Mouse (Mus musculus): ENCODE measurements around the gene Tmem235.

GRCm38 (mm10) chr11:117870688-117871365 is 10.3 kb downstream of the Tmem235 start:
- no peak for TF ChIP-seq POLR2A (IDR thresholded peaks at IDR 0.05; ENCODE audit: control insufficient read depth, low read depth, low read length)
- TF ChIP-seq CTCF (IDR thresholded peaks at IDR 0.05; ENCODE audit: control insufficient read depth, insufficient read depth, insufficient replicate concordance, low read depth, low read length), result peak; percentile 92
